Mouse (Mus musculus): Measurements from ENCODE around the gene Faap24.

GRCm38 (mm10) chr7:35351155-35351554 is 45.5 kb downstream of the Faap24 start:
- TF ChIP-seq POLR2A (IDR thresholded peaks at IDR 0.05; ENCODE audit: control insufficient read depth, extremely low read depth, insufficient read depth, low read length, poor library complexity) (no peak), CTCF (IDR thresholded peaks at IDR 0.05; ENCODE audit: borderline replicate concordance, control insufficient read depth, extremely low read depth, insufficient read depth, low read length, poor library complexity) (no peak)

Measured in thymus, adult 2 months (tissue).